Mouse (Mus musculus): ENCODE results near the gene Thtpa.

DNA sequence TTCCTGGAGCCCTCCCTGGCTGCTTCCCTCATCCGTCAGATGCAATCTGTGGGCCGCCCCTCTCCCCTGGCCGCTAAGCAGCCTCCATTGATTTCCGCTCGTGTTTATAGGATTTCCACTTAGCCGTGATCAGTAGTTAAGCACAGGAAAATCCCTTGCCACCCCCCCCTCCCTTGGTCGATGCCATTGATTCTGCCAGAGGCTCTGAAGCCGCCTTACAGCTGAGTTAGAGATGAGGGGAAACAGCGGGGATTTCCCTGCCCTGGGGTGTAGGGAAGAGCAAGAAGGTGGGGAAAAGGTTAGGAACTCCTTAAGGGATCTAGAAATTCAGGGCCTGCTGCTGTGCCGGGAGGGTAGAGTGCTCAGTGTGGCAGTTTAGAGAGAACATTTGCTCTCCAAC, 3.1 kb downstream of the Thtpa start:
- no peak for TF ChIP-seq GATA1 (IDR thresholded peaks at IDR 0.05; ENCODE audit: borderline replicate concordance, low read length)
- no peak for TF ChIP-seq CTCF (IDR thresholded peaks at IDR 0.05; ENCODE audit: low read depth, low read length)
- TF ChIP-seq TAL1 (conservative IDR thresholded peaks at IDR 0.05; ENCODE audit: low read depth, low read length): no peak
